Mouse (Mus musculus): ENCODE data around the gene Tmprss2.
"Not testable (repeated sequence)": the region's sequence is repeated elsewhere in the genome, so short reads cannot be mapped to it uniquely, and the experiment has no call there.

The Tmprss2 gene

GRCm38 (mm10) chr16:97591512-97591911, 19.5 kb downstream of the Tmprss2 start:
- no peak for DNase-seq (ENCODE audit: low read depth, low spot score)

- not testable (repeated sequence) for DNase-seq (ENCODE audit: low read depth, low spot score)
Observed at GRCm38 (mm10) chr16:97582876-97583275, 28.1 kb downstream of the Tmprss2 start.

- DNase-seq (ENCODE audit: low read depth, low spot score): no peak
Observed at GRCm38 (mm10) chr16:97569426-97569825, 41.6 kb downstream of the Tmprss2 start.

GRCm38 (mm10) chr16:97568662-97569061, 42.3 kb downstream of the Tmprss2 start:
- no peak for DNase-seq (ENCODE audit: low read depth, low spot score)

GRCm38 (mm10) chr16:97544340-97544739, 66.7 kb downstream of the Tmprss2 start:
- DNase-seq (ENCODE audit: low read depth, low spot score): no peak

- DNase-seq (ENCODE audit: low read depth, low spot score): no peak
Observed at GRCm38 (mm10) chr16:97536859-97537258, 74.1 kb downstream of the Tmprss2 start.

- no peak for DNase-seq (ENCODE audit: low read depth, low spot score)
Observed at GRCm38 (mm10) chr16:97535808-97536413, 75.1 kb downstream of the Tmprss2 start.

GRCm38 (mm10) chr16:97534876-97535461, 76.0 kb downstream of the Tmprss2 start:
- peak; percentile 16 for DNase-seq (ENCODE audit: low read depth, low spot score)

- no peak for DNase-seq (ENCODE audit: low read depth, low spot score)
Observed at GRCm38 (mm10) chr16:97534448-97534847, 76.5 kb downstream of the Tmprss2 start.

- DNase-seq (ENCODE audit: low read depth, low spot score): no peak
Observed at GRCm38 (mm10) chr16:97533751-97534150, 77.2 kb downstream of the Tmprss2 start.

- no peak for DNase-seq (ENCODE audit: low read depth, low spot score)
Observed at GRCm38 (mm10) chr16:97533126-97533525, 77.9 kb downstream of the Tmprss2 start.

GRCm38 (mm10) chr16:97529241-97529640, 81.8 kb downstream of the Tmprss2 start:
- no peak for DNase-seq (ENCODE audit: low read depth, low spot score)

- DNase-seq (ENCODE audit: low read depth, low spot score): peak; percentile 44
Observed at GRCm38 (mm10) chr16:97523024-97523423, 88.0 kb downstream of the Tmprss2 start.

- no peak for DNase-seq (ENCODE audit: low read depth, low spot score)
Observed at GRCm38 (mm10) chr16:97521983-97522382, 89.0 kb downstream of the Tmprss2 start.

GRCm38 (mm10) chr16:97516341-97516740, 94.7 kb downstream of the Tmprss2 start:
- DNase-seq (ENCODE audit: low read depth, low spot score): no peak

Measured in retina, postnatal 7 days (tissue).